Mouse (Mus musculus) heart, embryonic 15.5 days (tissue): ENCODE results near the gene Slc39a1. TPM values are rescaled to one million over a fixed set of nuclear protein-coding genes. Genes with fewer than 3 reads are reported as not detected.

Source experiments
- ATAC-seq: fragments of 200-750 bp; cut with Nextera tagmentation; replicated peaks from 2 replicates; pipeline ENCODE4 v1.8.0; 2017; ENCODE audit warnings: low read depth, moderate TSS enrichment; ENCODE audit not compliant: insufficient number of reproducible peaks, insufficient read depth, low FRiP score
- H3K27ac ChIP-seq: fragments of 300-500 bp; sonication (generic); 2 replicates; pipeline ENCODE4 v1.5.1; 2015; ENCODE audit warnings: mild to moderate bottlenecking, inconsistent platforms
- H3K27me3 ChIP-seq: fragments of 300-500 bp; sonication (generic); 2 replicates; pipeline ENCODE4 v1.6.1; 2015; ENCODE audit warnings: inconsistent platforms
- H3K36me3 ChIP-seq: fragments of 300-500 bp; sonication (generic); 2 replicates; pipeline ENCODE4 v1.6.1; 2015; ENCODE audit warnings: mild to moderate bottlenecking, inconsistent platforms
- H3K4me1 ChIP-seq: fragments of 300-500 bp; sonication (generic); replicated peaks from 2 replicates; pipeline ENCODE4 v1.6.1; 2015; ENCODE audit warnings: inconsistent platforms
- H3K4me2 ChIP-seq: fragments of 300-500 bp; sonication (generic); 2 replicates; pipeline ENCODE4 v1.6.1; 2015; ENCODE audit warnings: inconsistent platforms, mild to moderate bottlenecking, moderate library complexity
- H3K4me3 ChIP-seq: fragments of 300-500 bp; sonication (generic); 2 replicates; pipeline ENCODE4 v1.5.1; 2015; ENCODE audit warnings: mild to moderate bottlenecking, inconsistent platforms
- H3K9ac ChIP-seq: fragments of 300-500 bp; sonication (generic); 2 replicates; pipeline ENCODE4 v1.6.1; 2015; ENCODE audit warnings: mild to moderate bottlenecking, inconsistent platforms
- H3K9me3 ChIP-seq: fragments of 300-500 bp; sonication (generic); replicated peaks from 2 replicates; pipeline ENCODE4 v1.6.1; 2016; ENCODE audit warnings: inconsistent platforms
- WGBS: fragments of 180-500 bp; shearing (Covaris S2); methylation state at CpG from one replicate; pipeline ENCODE4 v1.1.7; 2015; ENCODE audit warnings: mixed read lengths; 5-methylcytosine and 5-hydroxymethylcytosine counted together
- polyA plus RNA-seq: library from polyadenylated mRNA; unstranded; fragments of >200 nt; fragmentation: Nextera tagmentation; extraction: Ambion mirVana; gene quantifications from 2 replicates; pipeline ENCODE4 v1.2.1, GENCODE M21; 2015

The Slc39a1 gene
- polyA plus RNA-seq, 1 experiment from 2014 or later = 76.0 TPM

DNA sequence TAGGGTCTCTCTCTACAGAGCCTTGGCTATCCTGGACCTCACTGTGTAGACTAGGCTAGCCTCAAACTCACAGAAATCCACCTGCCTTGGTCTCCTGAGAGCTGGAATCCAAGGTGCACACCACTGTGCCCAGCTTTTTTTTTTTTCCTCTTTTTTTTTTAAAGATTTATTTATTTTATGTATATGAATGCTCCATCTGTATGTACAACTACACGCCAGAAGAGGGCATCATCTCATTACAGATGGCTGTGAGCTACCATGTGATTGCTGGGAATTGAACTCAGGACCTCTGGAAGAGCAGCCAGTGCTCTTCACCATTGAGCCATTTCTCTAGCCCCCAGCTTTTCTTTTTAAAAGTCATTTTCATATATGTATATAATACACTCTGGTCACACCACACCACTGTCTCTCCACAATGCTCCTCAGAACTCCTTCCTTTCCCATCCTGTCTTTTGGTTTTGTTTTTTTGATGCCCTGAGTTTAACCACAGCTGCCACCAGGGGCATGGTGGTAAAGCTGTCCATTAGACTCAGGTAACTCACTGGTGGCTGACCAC, 32.1 kb upstream of the Slc39a1 start:
- no peak overlapping the region for H3K27ac ChIP-seq
- H3K27me3 ChIP-seq = no peaks in the 10 kb centered on the region
- ATAC-seq = no peak
- WGBS = 43% methylated on average over 1 of the region's 1 CpGs
- H3K9me3 ChIP-seq = no peaks in the 10 kb centered on the region
- H3K4me1 ChIP-seq = peaks cover 29% of the 10 kb centered on the region
- no peak overlapping the region for H3K4me3 ChIP-seq
- no peak overlapping the region for H3K9ac ChIP-seq
- H3K36me3 ChIP-seq = peaks cover 17% of the 10 kb centered on the region
- H3K4me2 ChIP-seq = no peak overlapping the region

DNA sequence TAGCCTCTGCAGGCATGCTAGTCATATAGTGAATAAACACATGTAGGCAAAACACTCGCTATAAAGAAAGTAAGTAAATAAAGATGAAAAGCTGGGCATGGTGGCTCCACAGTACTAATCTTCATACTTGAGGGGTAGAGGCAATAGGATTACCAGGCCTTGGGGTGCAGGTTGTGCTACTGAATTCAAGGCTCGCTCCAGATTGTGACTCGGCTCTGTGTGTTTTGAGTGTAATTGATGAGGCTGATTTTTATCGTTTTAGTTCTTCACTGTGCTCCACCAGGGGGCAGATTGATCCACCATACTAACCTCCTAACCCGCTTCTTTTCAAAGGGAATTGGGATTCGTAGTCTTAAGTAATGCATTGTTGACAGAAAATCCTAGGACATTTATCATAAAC, 27.9 kb upstream of the Slc39a1 start:
- 18% methylated on average over 6 of the region's 6 CpGs for WGBS
- Histone ChIP-seq H3K4me3 (peak overlapping the region; percentile 68), H3K4me2 (peak overlapping the region; percentile 82), H3K4me1 (peaks cover 27% of the 10 kb centered on the region), H3K9me3 (no peaks in the 10 kb centered on the region), H3K27me3 (no peaks in the 10 kb centered on the region), H3K9ac (peak overlapping the region; percentile 76), H3K36me3 (peaks cover 11% of the 10 kb centered on the region), H3K27ac (peak overlapping the region; percentile 87)
- no peak for ATAC-seq

DNA sequence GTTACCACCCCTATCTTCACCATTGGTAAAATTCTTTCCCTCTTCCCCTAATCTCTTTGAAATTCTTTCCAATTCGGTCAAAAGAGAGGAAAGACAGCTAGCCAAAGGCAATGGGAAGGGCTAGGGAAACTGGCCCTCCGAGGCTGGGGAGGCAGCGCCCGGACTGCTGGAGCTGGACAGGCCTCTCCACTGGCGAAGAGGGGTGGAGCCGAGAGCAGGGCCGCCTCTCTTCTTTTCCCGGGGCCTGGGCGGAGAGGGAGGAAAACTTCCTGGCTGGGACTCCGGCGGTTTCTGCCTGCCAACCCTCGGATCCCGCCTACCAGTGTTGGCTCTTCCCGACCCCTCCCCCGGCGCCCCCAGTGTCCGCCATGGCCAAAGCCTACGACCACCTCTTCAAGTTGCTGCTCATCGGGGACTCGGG, 27.4 kb upstream of the Slc39a1 start:
- peak overlapping the region; percentile 68 for H3K4me3 ChIP-seq
- H3K4me1 ChIP-seq = peaks cover 27% of the 10 kb centered on the region
- H3K27ac ChIP-seq = peak overlapping the region; percentile 87
- H3K27me3 ChIP-seq = no peaks in the 10 kb centered on the region
- H3K9ac ChIP-seq = peak overlapping the region; percentile 76
- 0% methylated on average over 19 of the region's 20 CpGs for WGBS
- ATAC-seq = peak; percentile 80
- peak overlapping the region; percentile 82 for H3K4me2 ChIP-seq
- no peaks in the 10 kb centered on the region for H3K9me3 ChIP-seq
- peaks cover 14% of the 10 kb centered on the region for H3K36me3 ChIP-seq

DNA sequence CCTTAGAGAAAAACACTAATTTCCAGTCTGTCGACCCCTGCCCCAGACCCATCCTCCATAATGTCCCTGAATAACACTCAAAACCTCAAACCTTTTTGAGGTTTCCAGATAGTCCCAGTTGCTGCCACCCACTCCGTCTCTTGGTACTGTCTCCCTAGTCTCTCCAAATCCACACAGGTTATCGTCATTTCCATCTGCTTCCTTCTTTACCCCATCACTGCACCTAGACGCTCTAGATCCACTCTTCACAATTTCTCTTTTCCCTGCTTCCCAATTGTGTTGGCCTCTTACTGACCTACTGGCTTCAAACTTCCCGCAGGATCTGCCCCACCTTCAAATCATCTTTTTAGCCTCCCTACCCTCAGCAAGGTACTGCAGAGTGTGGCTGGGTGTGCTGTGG, 26.8 kb upstream of the Slc39a1 start:
- Histone ChIP-seq H3K4me2 (peak overlapping the region; percentile 82), H3K36me3 (peaks cover 19% of the 10 kb centered on the region), H3K4me3 (peak overlapping the region; percentile 68), H3K9ac (peak overlapping the region; percentile 76), H3K4me1 (peaks cover 27% of the 10 kb centered on the region), H3K9me3 (no peaks in the 10 kb centered on the region), H3K27me3 (no peaks in the 10 kb centered on the region), H3K27ac (peak overlapping the region; percentile 87)
- ATAC-seq = 0 out of 2 replicates have a peak, but pooled peaks have one; percentile 1
- WGBS = 12% methylated on average over 5 of the region's 5 CpGs

DNA sequence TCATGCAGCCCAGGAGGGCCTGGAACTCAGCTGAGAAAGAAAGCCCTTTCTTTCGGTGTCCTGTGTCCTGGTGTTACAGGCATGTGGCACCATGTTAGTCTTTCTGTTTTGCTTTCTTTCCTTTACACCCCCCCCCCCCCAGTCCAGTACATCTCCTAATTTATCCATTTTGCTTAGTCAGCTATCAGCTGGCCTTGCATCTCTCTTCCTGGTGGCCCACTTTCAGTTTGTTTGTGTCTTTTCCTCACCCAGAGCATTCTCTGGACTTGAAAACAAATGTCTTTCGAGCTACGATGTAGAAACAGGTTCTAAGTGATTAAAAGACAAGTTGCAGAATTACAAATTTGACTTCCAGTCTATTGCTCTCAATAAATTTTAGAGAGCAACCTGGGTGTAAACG, 25.5 kb upstream of the Slc39a1 start:
- Histone ChIP-seq H3K9ac (no peak overlapping the region), H3K9me3 (no peaks in the 10 kb centered on the region), H3K27me3 (no peaks in the 10 kb centered on the region), H3K4me3 (no peak overlapping the region), H3K36me3 (peaks cover 19% of the 10 kb centered on the region), H3K27ac (no peak overlapping the region), H3K4me2 (no peak overlapping the region), H3K4me1 (peaks cover 27% of the 10 kb centered on the region)
- ATAC-seq = no peak
- 86% methylated on average over 4 of the region's 4 CpGs for WGBS

DNA sequence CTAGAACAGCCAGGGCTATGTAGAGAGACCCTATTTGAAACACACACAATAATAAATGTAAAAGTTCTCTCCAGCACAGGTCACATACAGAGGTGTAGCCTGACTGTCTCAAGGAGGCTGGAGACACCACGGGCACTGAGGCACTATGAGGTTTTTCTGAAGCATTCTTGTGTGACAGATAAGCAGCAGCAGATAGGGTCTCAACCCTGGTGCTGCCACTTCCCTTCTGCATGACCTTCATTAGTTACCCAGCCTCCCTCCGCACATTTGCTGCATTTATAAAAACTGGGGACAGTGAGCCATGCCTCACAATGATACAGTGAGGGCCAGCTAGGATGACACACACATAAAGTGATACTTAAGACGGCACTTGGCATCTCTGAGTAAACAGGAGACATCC, 25.0 kb upstream of the Slc39a1 start:
- WGBS = 42% methylated on average over 3 of the region's 3 CpGs
- Histone ChIP-seq H3K4me3 (no peak overlapping the region), H3K4me1 (peaks cover 27% of the 10 kb centered on the region), H3K9ac (no peak overlapping the region), H3K27me3 (no peaks in the 10 kb centered on the region), H3K4me2 (no peak overlapping the region), H3K27ac (no peak overlapping the region), H3K36me3 (peaks cover 19% of the 10 kb centered on the region), H3K9me3 (no peaks in the 10 kb centered on the region)
- no peak for ATAC-seq

DNA sequence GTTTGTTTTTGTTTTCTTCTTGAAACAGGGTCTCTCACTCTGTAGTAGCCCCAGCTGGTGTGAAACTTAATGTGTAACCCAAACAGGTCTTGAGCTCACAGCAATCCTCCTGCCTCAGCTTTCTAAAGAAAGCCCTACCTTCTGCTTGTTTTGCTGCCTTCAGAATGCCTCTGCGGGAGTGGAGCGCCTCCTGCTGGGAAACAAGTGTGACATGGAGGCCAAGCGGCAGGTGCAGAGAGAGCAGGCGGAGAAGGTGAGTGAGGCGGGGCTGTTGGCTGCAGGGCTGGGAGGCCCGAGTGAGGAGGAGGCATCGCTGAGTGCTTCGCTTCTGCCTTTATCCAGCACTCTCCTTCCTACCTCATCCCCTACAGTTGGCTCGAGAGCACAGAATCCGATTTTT, 23.6 kb upstream of the Slc39a1 start:
- Histone ChIP-seq H3K9ac (no peak overlapping the region), H3K27ac (no peak overlapping the region), H3K4me3 (no peak overlapping the region), H3K4me1 (peaks cover 27% of the 10 kb centered on the region), H3K36me3 (peaks cover 19% of the 10 kb centered on the region), H3K27me3 (no peaks in the 10 kb centered on the region), H3K4me2 (no peak overlapping the region), H3K9me3 (no peaks in the 10 kb centered on the region)
- 83% methylated on average over 10 of the region's 10 CpGs for WGBS
- no peak for ATAC-seq

DNA sequence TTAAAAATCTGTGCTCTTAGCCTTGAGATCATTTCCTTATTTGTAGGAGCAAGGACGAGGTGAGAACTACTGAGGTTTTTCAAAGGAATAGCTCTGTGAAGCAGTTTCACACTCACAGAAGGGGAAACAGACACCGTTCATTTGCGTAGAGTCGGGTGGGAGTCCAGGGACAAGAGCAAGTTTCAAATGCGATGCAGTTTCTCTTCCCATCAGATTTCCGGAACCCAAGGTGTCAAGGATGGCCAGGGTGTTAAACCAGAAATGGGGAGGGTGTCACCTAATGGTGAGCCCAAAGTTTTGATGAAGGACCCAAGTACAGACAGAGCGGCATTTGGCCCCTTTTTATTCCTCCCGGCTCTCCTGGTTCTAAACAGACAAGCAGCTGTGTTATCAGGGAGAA, 16.9 kb upstream of the Slc39a1 start:
- WGBS = 12% methylated on average over 8 of the region's 8 CpGs
- Histone ChIP-seq H3K4me2 (peak overlapping the region; percentile 79), H3K9me3 (no peaks in the 10 kb centered on the region), H3K36me3 (peaks cover 17% of the 10 kb centered on the region), H3K9ac (peak overlapping the region; percentile 86; the same call in 1 of the 2 replicates), H3K27me3 (no peaks in the 10 kb centered on the region), H3K4me1 (peaks cover 6% of the 10 kb centered on the region), H3K4me3 (peak overlapping the region; percentile 81), H3K27ac (peak overlapping the region; percentile 93)
- no peak for ATAC-seq

DNA sequence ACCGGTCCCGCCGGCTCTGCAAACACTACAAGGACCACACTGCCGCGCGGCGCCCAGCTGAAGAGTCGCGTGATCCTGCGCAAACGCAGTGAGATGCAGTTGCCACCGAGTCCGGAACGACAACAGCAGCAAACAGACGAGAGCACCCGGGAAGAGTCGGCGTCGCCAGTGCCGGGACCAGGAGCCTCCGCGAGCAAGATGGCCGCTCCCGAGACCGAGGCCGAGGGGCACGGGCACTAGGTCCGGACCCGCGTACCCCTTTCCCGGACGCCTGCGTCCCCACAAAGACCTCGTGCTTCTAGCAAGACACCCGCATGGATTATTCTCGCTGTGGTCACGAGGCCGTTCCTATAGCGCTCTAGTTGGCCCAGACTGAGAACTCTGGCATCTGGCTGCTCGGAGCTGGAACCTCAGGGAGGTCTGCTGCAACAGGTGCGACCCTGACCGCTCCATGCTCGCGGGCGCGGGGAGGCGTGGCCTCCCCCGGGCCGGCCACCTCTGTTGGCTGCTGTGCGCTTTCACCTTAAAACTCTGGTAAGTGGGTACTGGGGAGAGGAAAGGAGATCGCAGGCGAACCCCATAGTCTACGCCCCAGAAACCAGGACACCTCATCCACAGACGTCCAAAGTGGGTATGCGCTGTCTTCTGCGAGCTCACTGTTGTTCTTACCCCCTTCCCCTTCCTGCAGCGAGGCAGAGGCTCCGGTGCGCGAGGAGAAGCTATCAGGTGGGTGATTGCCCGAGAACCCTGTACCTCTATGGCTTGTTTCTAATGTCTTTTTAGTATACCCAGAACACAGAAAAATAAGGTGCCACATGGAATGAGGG, 16.3 kb upstream of the Slc39a1 start, which contains the start of gene Jtb:
TSS of gene Jtb (plus strand) at position 91 of the 827 bp plus-strand sequence.
- H3K4me2 ChIP-seq = peak within 1 kb of the TSS; percentile 79
- no peaks in the 10 kb centered on the region for H3K27me3 ChIP-seq
- peaks cover 6% of the 10 kb centered on the region for H3K4me1 ChIP-seq
- no peaks in the 10 kb centered on the region for H3K9me3 ChIP-seq
- peak within 1 kb of the TSS; percentile 93 for H3K27ac ChIP-seq
- under 1% methylated on average over 61 of the region's 61 CpGs for WGBS
- H3K36me3 ChIP-seq = peaks cover 17% of the 10 kb centered on the region
- ATAC-seq = peak; percentile 96
- H3K4me3 ChIP-seq = peak within 1 kb of the TSS; percentile 81
- peak within 1 kb of the TSS; percentile 86 for H3K9ac ChIP-seq

DNA sequence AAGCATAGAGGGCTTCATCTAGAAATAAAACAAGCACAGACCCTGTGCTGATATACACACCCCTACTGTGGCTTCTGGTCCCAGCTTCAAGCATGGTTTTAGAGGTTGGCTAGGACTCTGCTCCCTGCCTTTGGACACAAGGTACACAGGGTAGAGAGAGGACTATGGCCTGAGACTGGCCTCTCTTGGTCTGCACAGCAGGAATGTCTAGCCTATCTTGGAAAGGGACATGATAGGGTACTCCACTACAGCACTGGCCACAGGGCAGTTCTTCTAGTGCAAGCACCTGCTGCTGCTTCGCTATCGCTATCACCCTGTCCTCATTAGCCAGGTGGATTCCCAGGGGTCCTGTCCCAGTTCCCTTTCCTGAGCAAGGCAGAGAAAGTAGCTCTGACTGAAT, 6.7 kb upstream of the Slc39a1 start:
- Histone ChIP-seq H3K4me2 (no peak overlapping the region), H3K36me3 (no peaks in the 10 kb centered on the region), H3K4me1 (peaks cover 10% of the 10 kb centered on the region), H3K27ac (no peak overlapping the region), H3K9me3 (no peaks in the 10 kb centered on the region), H3K4me3 (no peak overlapping the region), H3K9ac (no peak overlapping the region), H3K27me3 (no peaks in the 10 kb centered on the region)
- ATAC-seq = no peak
- WGBS = 85% methylated on average over 2 of the region's 2 CpGs

DNA sequence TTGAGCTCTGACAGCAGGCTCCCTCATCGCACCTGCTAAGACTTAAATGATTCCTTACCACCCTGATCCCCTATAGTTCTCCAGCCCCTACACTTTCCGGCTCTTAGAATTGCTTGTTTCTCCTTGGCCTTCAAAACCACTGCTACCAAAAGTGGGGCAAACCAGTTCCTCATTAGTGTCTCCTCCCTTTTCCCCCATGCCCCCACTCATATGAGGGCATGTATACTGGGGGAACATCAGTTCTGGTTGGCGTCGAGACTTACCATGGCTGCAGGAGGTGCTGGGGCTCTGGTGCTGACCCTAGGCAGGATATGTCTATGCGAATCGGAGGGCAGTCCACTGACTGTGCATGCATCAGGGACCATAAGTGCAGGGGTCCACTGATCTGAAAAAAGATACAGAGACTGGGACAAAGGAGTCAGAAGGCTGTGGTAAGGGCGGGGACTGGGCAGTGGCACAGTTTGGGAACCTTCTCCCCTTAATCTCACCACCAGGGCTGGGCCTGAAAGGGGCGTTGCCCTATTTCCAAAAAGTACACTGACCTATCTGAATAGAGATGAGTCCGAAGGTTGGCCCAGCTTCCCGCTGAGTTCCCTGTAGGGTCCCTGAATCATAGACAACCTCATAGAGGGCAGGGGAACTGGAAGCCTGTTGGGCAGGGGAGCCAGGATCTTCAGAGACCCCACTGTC, 6.2 kb upstream of the Slc39a1 start:
- no peak for ATAC-seq
- H3K36me3 ChIP-seq = no peaks in the 10 kb centered on the region
- peaks cover 10% of the 10 kb centered on the region for H3K4me1 ChIP-seq
- H3K27me3 ChIP-seq = no peaks in the 10 kb centered on the region
- WGBS = 82% methylated on average over 10 of the region's 10 CpGs
- no peak overlapping the region for H3K27ac ChIP-seq
- no peaks in the 10 kb centered on the region for H3K9me3 ChIP-seq
- no peak overlapping the region for H3K4me2 ChIP-seq
- no peak overlapping the region for H3K9ac ChIP-seq
- no peak overlapping the region for H3K4me3 ChIP-seq
